Mouse (Mus musculus): Measurements from ENCODE around the gene Dnajc30.

- TF ChIP-seq CTCF (IDR thresholded peaks at IDR 0.05; ENCODE audit: borderline replicate concordance, insufficient read depth, low read length) (no peak), POLR2A (IDR thresholded peaks at IDR 0.05; ENCODE audit: low read depth, low read length) (no peak)
Measured at GRCm38 (mm10) chr5:135025899-135026298, 38.1 kb upstream of the Dnajc30 start.
